Mouse (Mus musculus): ENCODE measurements around the gene Cisd1. TPM values are rescaled to one million over a fixed set of nuclear protein-coding genes. Genes with fewer than 3 reads are reported as not detected.

Gene Cisd1
- polyA plus RNA-seq, 1 experiment, result 9.6 TPM

DNA sequence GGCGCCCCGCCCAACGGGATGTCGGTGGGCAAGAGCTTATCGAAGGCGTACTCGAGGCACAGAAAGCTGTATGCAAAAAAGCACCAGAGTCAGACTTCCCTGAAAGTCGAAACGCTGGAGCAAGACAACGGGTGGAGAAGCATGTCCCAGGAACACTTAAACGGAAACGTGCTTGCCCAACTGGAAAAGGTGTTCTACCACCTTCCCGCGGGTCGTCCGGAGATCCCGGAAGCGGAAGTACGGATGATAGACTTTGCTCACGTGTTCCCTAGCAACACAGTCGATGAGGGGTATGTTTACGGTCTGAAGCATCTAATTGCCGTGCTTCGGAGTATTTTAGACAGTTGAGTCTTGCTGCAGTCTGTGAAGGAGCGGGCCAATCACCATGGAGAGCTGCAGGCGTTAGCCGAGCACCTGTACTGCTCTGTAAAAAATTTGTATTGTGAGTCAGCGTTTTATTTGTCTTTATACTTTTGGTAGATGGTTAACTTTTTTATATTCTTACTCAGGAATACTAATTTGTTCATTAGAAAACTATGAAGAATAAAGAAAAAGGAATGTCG is 36.8 kb upstream of the Cisd1 start:
- H3K4me3 ChIP-seq (ENCODE audit: extremely low read depth, insufficient read depth, insufficient read length), result no peak overlapping the region
- TF ChIP-seq CTCF (IDR thresholded peaks at IDR 0.05; ENCODE audit: extremely low read depth, insufficient read depth, insufficient read length, insufficient replicate concordance), result no peak
- no peak for TF ChIP-seq POLR2A (IDR thresholded peaks at IDR 0.05; ENCODE audit: low read depth, low read length)
- WGBS, result 96% methylated on average over 29 of the region's 29 CpGs
- peaks cover 18% of the 10 kb centered on the region for H3K36me3 ChIP-seq (ENCODE audit: control insufficient read depth, insufficient read depth, low read length)
- H3K27ac ChIP-seq (ENCODE audit: insufficient read depth, low read length), result no peak overlapping the region
- H3K4me1 ChIP-seq (ENCODE audit: control insufficient read depth, insufficient read depth, insufficient read length), result no peaks in the 10 kb centered on the region
- no peak for DNase-seq (ENCODE audit: low read depth in 1 of 2, low spot score in 2 of 2)
- no peaks in the 10 kb centered on the region for H3K27me3 ChIP-seq (ENCODE audit: control insufficient read depth, insufficient read depth, low read length)

DNA sequence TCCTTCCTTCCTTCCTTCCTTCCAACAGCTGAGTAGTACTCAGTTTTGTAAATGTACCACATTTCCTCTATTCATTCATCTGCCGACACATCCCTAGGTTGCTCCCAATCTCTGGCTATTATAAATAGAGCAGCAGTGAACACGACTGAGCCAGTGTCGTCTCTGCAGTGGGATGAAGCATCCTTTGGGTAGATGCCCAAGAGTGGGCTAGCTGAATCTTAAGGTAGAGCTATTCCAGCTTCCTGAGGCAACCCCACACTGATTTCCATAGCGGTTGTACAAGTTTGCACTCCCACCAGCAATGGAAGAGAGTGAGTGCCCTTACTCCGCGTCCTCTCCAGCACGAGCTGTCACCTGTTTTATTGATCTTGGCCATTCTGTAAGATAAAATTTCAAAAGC is 35.7 kb upstream of the Cisd1 start:
- no peak overlapping the region for H3K27ac ChIP-seq (ENCODE audit: insufficient read depth, low read length)
- DNase-seq (ENCODE audit: low read depth in 1 of 2, low spot score in 2 of 2), result no peak
- H3K4me3 ChIP-seq (ENCODE audit: extremely low read depth, insufficient read depth, insufficient read length), result no peak overlapping the region
- no peaks in the 10 kb centered on the region for H3K4me1 ChIP-seq (ENCODE audit: control insufficient read depth, insufficient read depth, insufficient read length)
- TF ChIP-seq POLR2A (IDR thresholded peaks at IDR 0.05; ENCODE audit: low read depth, low read length) (no peak), CTCF (IDR thresholded peaks at IDR 0.05; ENCODE audit: extremely low read depth, insufficient read depth, insufficient read length, insufficient replicate concordance) (no peak)
- no peaks in the 10 kb centered on the region for H3K27me3 ChIP-seq (ENCODE audit: control insufficient read depth, insufficient read depth, low read length)
- H3K36me3 ChIP-seq (ENCODE audit: control insufficient read depth, insufficient read depth, low read length), result peaks cover 18% of the 10 kb centered on the region
- WGBS, result 97% methylated on average over 7 of the region's 7 CpGs

DNA sequence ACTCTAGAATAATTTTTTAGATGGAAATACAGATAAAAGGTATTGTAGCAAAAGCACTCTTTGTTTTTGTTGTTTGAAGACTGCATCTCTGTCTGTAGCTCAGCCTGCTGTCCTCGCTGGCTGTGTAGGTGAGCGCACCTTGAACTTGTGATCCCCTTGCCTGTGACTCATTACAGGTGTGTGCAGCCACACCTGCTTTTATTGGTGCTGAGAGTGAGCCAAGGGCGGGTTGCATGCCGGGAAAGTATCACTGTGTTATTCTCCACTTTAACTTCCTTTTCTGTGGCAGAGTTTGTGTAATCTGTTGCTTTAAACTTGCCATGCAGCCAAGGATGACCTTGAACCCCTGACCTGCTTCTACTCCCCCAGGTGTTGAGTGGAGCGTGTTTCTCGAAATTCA is 31.3 kb upstream of the Cisd1 start:
- Histone ChIP-seq H3K27ac (ENCODE audit: insufficient read depth, low read length) (no peak overlapping the region), H3K4me3 (ENCODE audit: extremely low read depth, insufficient read depth, insufficient read length) (no peak overlapping the region)
- TF ChIP-seq CTCF (IDR thresholded peaks at IDR 0.05; ENCODE audit: extremely low read depth, insufficient read depth, insufficient read length, insufficient replicate concordance) (no peak), POLR2A (IDR thresholded peaks at IDR 0.05; ENCODE audit: low read depth, low read length) (no peak)

DNA sequence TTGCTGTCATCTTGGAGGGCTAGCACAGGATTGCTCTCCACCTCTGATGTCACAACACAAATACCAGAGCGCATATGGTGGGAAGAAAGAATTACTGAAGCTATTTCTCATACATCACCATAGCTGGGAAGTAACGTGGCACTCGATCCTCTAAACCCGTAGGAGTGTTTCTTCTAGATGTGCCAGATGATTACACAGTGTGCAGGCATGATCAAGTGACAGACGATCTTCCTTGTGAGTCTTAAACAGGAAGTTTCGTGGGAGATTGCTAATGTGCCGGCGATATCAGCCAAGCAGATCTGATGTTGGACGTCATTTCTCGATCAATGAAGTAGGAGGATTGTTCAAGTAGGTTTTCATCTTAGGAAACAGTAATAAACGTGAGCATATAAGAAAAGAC is 29.0 kb upstream of the Cisd1 start:
- H3K4me1 ChIP-seq (ENCODE audit: control insufficient read depth, insufficient read depth, insufficient read length), result no peaks in the 10 kb centered on the region
- no peak overlapping the region for H3K4me3 ChIP-seq (ENCODE audit: extremely low read depth, insufficient read depth, insufficient read length)
- TF ChIP-seq CTCF (IDR thresholded peaks at IDR 0.05; ENCODE audit: extremely low read depth, insufficient read depth, insufficient read length, insufficient replicate concordance), result no peak
- TF ChIP-seq POLR2A (IDR thresholded peaks at IDR 0.05; ENCODE audit: low read depth, low read length), result no peak
- no peaks in the 10 kb centered on the region for H3K27me3 ChIP-seq (ENCODE audit: control insufficient read depth, insufficient read depth, low read length)
- WGBS, result 85% methylated on average over 11 of the region's 11 CpGs
- H3K27ac ChIP-seq (ENCODE audit: insufficient read depth, low read length), result no peak overlapping the region
- peaks cover 13% of the 10 kb centered on the region for H3K36me3 ChIP-seq (ENCODE audit: control insufficient read depth, insufficient read depth, low read length)
- no peak for DNase-seq (ENCODE audit: low read depth in 1 of 2, low spot score in 2 of 2)

More for the DNA sequence above, 31.3 kb upstream of the Cisd1 start:
- H3K4me1 ChIP-seq (ENCODE audit: control insufficient read depth, insufficient read depth, insufficient read length), result no peaks in the 10 kb centered on the region
- WGBS, result 81% methylated on average over 6 of the region's 6 CpGs
- no peaks in the 10 kb centered on the region for H3K27me3 ChIP-seq (ENCODE audit: control insufficient read depth, insufficient read depth, low read length)
- DNase-seq (ENCODE audit: low read depth in 1 of 2, low spot score in 2 of 2), result no peak
- H3K36me3 ChIP-seq (ENCODE audit: control insufficient read depth, insufficient read depth, low read length), result peaks cover 14% of the 10 kb centered on the region

DNA sequence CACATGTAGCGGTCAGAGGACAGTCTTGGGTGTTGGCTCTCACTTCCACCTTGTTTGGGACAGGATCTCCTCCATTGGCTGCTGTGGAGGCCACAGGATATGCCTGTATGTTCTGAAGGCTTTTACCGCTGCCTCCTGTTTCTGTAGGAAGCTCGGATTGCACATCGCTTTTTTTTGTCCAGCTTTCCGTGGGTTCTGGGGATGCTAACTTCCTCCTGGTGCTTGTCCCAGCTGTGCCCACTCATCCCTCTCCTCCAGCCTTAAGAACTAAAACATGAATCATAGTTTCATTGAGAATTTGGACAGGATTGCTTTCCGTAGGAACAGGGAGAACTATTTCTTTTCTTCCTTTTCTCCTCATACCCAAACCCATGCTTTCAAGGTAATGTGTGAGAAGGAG is 27.1 kb upstream of the Cisd1 start:
- no peak for DNase-seq (ENCODE audit: low read depth in 1 of 2, low spot score in 2 of 2)
- H3K36me3 ChIP-seq (ENCODE audit: control insufficient read depth, insufficient read depth, low read length), result peaks cover 7% of the 10 kb centered on the region
- no peak for TF ChIP-seq POLR2A (IDR thresholded peaks at IDR 0.05; ENCODE audit: low read depth, low read length)
- TF ChIP-seq CTCF (IDR thresholded peaks at IDR 0.05; ENCODE audit: extremely low read depth, insufficient read depth, insufficient read length, insufficient replicate concordance), result no peak
- H3K27me3 ChIP-seq (ENCODE audit: control insufficient read depth, insufficient read depth, low read length), result no peaks in the 10 kb centered on the region
- no peak overlapping the region for H3K4me3 ChIP-seq (ENCODE audit: extremely low read depth, insufficient read depth, insufficient read length)
- no peaks in the 10 kb centered on the region for H3K4me1 ChIP-seq (ENCODE audit: control insufficient read depth, insufficient read depth, insufficient read length)
- H3K27ac ChIP-seq (ENCODE audit: insufficient read depth, low read length), result no peak overlapping the region
- 86% methylated on average over 6 of the region's 6 CpGs for WGBS

GRCm38 (mm10) chr10:71369466-71369865 is 24.7 kb upstream of the Cisd1 start:
- WGBS, result 47% methylated on average over 3 of the region's 3 CpGs
- Histone ChIP-seq H3K4me1 (ENCODE audit: control insufficient read depth, insufficient read depth, insufficient read length) (no peaks in the 10 kb centered on the region), H3K4me3 (ENCODE audit: extremely low read depth, insufficient read depth, insufficient read length) (no peak overlapping the region), H3K36me3 (ENCODE audit: control insufficient read depth, insufficient read depth, low read length) (peaks cover 4% of the 10 kb centered on the region), H3K27ac (ENCODE audit: insufficient read depth, low read length) (no peak overlapping the region), H3K27me3 (ENCODE audit: control insufficient read depth, insufficient read depth, low read length) (no peaks in the 10 kb centered on the region)
- no peak for DNase-seq (ENCODE audit: low read depth in 1 of 2, low spot score in 2 of 2)
- no peak for TF ChIP-seq POLR2A (IDR thresholded peaks at IDR 0.05; ENCODE audit: low read depth, low read length)
- no peak for TF ChIP-seq CTCF (IDR thresholded peaks at IDR 0.05; ENCODE audit: extremely low read depth, insufficient read depth, insufficient read length, insufficient replicate concordance)

DNA sequence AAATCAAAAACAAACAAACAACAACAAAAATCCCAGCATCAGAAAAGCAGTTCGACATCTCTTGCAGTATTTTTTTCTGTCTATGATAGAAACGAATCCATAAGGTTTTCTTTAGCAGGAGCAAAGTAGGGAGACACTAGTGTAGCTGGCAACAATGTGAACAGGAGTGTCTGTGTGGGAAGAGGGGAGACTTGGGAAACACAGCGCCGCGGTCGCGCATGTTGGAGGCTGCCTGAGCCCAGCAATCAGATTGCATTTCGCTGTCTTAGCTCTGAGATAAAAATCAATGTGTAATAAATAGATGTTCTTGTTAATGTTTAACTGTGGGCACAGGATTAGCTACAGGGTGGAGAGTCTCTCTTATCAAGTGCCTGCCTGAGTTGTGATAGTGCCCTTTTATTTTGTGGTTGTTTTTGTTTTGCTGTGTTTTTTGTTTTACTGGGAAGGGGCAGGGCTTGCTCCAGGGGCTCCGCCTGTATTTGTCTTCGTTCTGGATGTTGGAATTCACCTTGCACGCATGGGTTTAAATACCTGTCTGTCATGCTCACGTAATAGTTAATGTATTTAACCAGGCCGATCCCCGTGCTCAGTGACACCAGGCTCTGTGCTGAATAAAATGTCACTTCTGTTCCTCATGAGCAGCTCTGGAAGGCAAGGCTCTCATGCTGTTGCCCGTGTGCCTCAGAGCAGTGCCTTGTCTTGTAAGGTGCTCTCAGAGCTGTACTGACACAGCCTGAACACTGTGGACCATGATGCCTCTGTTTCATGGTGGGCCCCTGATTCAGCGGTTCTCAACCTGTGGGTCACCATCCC is 23.6 kb upstream of the Cisd1 start:
- 92% methylated on average over 16 of the region's 16 CpGs for WGBS
- Histone ChIP-seq H3K27ac (ENCODE audit: insufficient read depth, low read length) (no peak overlapping the region), H3K27me3 (ENCODE audit: control insufficient read depth, insufficient read depth, low read length) (no peaks in the 10 kb centered on the region), H3K36me3 (ENCODE audit: control insufficient read depth, insufficient read depth, low read length) (peaks cover 4% of the 10 kb centered on the region), H3K4me1 (ENCODE audit: control insufficient read depth, insufficient read depth, insufficient read length) (no peaks in the 10 kb centered on the region), H3K4me3 (ENCODE audit: extremely low read depth, insufficient read depth, insufficient read length) (no peak overlapping the region)
- TF ChIP-seq POLR2A (IDR thresholded peaks at IDR 0.05; ENCODE audit: low read depth, low read length) (no peak), CTCF (IDR thresholded peaks at IDR 0.05; ENCODE audit: extremely low read depth, insufficient read depth, insufficient read length, insufficient replicate concordance) (no peak)
- DNase-seq (ENCODE audit: low read depth in 1 of 2, low spot score in 2 of 2), result no peak
